Mouse (Mus musculus) ES-E14 (cell line): ENCODE results near the gene St8sia1. TPM values are rescaled to one million over a fixed set of nuclear protein-coding genes. Genes with fewer than 3 reads are reported as not detected.

Source experiments
- DNase-seq: peaks from one replicate; pipeline ENCODE4 v3.0.0-alpha.2; 2013; ENCODE audit warnings: low read depth, low spot score
- H3K27ac ChIP-seq: 2 replicates; pipeline ENCODE4 v1.5.1; 2012; ENCODE audit warnings: low read depth, mild to moderate bottlenecking, low read length, moderate library complexity, mixed read lengths; ENCODE audit not compliant: poor library complexity, insufficient read depth, severe bottlenecking
- H3K36me3 ChIP-seq: 2 replicates; pipeline ENCODE4 v1.6.1; 2012; ENCODE audit warnings: mild to moderate bottlenecking, low read length, moderate library complexity, mixed read lengths; ENCODE audit not compliant: control insufficient read depth, poor library complexity, insufficient read depth, severe bottlenecking
- H3K4me1 ChIP-seq, 2 experiments: fragments of 150-350 bp in 1 of 2; sonication (generic) in 1 of 2; 2 replicates each; pipeline ENCODE4 v1.6.1; 2012; ENCODE audit warnings: low read length in 2 of 2, mild to moderate bottlenecking in 1 of 2, mixed read lengths in 1 of 2; ENCODE audit not compliant: control insufficient read depth in 2 of 2, insufficient read depth in 2 of 2, poor library complexity in 1 of 2
- H3K4me3 ChIP-seq, 2 experiments: fragments of 150-350 bp in 1 of 2; sonication (generic) in 1 of 2; 2 replicates each; pipeline ENCODE4 v1.5.1; 2012; ENCODE audit warnings: low read length in 2 of 2, low read depth in 1 of 2, mild to moderate bottlenecking in 1 of 2, mixed read lengths in 1 of 2; ENCODE audit not compliant: insufficient read depth in 1 of 2, poor library complexity in 1 of 2, severe bottlenecking in 1 of 2
- H3K9ac ChIP-seq: 2 replicates; pipeline ENCODE4 v1.6.1; 2012; ENCODE audit warnings: low read depth, mild to moderate bottlenecking, low read length, mixed read lengths; ENCODE audit not compliant: poor library complexity, insufficient read depth, severe bottlenecking
- H3K9me3 ChIP-seq: fragments of 150-350 bp; sonication (generic); 2 replicates; pipeline ENCODE4 v1.6.1; 2012; ENCODE audit warnings: low read depth, mild to moderate bottlenecking, low read length; ENCODE audit not compliant: control insufficient read depth, insufficient read depth
- CHD2 ChIP-seq: IDR thresholded peaks from 2 replicates; pipeline ENCODE4 v1.6.1; 2014; ENCODE audit warnings: mild to moderate bottlenecking, low read depth, low read length, inconsistent platforms
- HCFC1 ChIP-seq: IDR thresholded peaks from 2 replicates; pipeline ENCODE4 v1.6.1; 2012; ENCODE audit warnings: low read length, inconsistent platforms, borderline replicate concordance; ENCODE audit not compliant: insufficient read depth
- MAFK ChIP-seq: IDR thresholded peaks from 2 replicates; pipeline ENCODE4 v1.6.1; 2014; ENCODE audit warnings: mild to moderate bottlenecking, low read depth, low read length, inconsistent platforms; ENCODE audit not compliant: insufficient read depth
- ZC3H11A ChIP-seq: IDR thresholded peaks from 2 replicates; pipeline ENCODE4 v1.6.1; 2012; ENCODE audit warnings: low read depth, mild to moderate bottlenecking, inconsistent platforms, low read length, borderline replicate concordance
- ZNF384 ChIP-seq: IDR thresholded peaks from 2 replicates; pipeline ENCODE4 v1.6.1; 2012; ENCODE audit warnings: low read depth, low read length, inconsistent platforms
- in situ Hi-C, 2 experiments: fragments of 600-800 bp; cut with MboI; formaldehyde crosslinking; loops; one replicate each; pipeline ENCODE4 v1.15.1; 2025; ENCODE audit warnings: low sequenced_read_pairs in 2 of 2, inconsistent platforms in 1 of 2; ENCODE audit not compliant: unreplicated experiment in 2 of 2
- total RNA-seq: library from RNA; depleted of rRNA; stranded (reverse); fragments of 300-350 nt; gene quantifications from 2 replicates; pipeline ENCODE4 v1.2.3, GENCODE M21; 2012

St8sia1 gene
- total RNA-seq, 1 experiment = 8.2 TPM

- DNase-seq = no peak
- no peak overlapping the region for H3K27ac ChIP-seq
- no peaks in the 10 kb centered on the region for H3K9me3 ChIP-seq
- in situ Hi-C loops = no loop called here
- H3K4me1 ChIP-seq = peaks cover 25 to 26% of the 10 kb centered on the region in 2 experiments
- TF ChIP-seq CHD2 (no peak), ZC3H11A (no peak), MAFK (no peak), HCFC1 (no peak)
- H3K9ac ChIP-seq = no peak overlapping the region
- H3K4me3 ChIP-seq = no peak overlapping the region
- peaks cover 2% of the 10 kb centered on the region; the same call in 1 of the 2 replicates for H3K36me3 ChIP-seq
Observed at GRCm38 (mm10) chr6:142888970-142889740, 75.1 kb downstream of the St8sia1 start.

GRCm38 (mm10) chr6:142888346-142888745, 75.9 kb downstream of the St8sia1 start:
- Histone ChIP-seq H3K27ac (peak overlapping the region; percentile 23; the same call in 1 of the 2 replicates), H3K4me3 (no peak overlapping the region), H3K9me3 (no peaks in the 10 kb centered on the region), H3K36me3 (peaks cover 2% of the 10 kb centered on the region; the same call in 1 of the 2 replicates), H3K9ac (no peak overlapping the region), H3K4me1 (peaks cover 26 to 28% of the 10 kb centered on the region in 2 experiments)
- TF ChIP-seq ZC3H11A = no peak
- TF ChIP-seq CHD2 = no peak
- DNase-seq = peak; percentile 33
- in situ Hi-C loops = no loop called here

- Histone ChIP-seq H3K36me3 (peaks cover 2% of the 10 kb centered on the region; the same call in 1 of the 2 replicates), H3K4me3 (no peak overlapping the region), H3K9me3 (no peaks in the 10 kb centered on the region), H3K9ac (no peak overlapping the region), H3K4me1 (peaks cover 26 to 28% of the 10 kb centered on the region in 2 experiments), H3K27ac (no peak overlapping the region; the same call in 1 of the 2 replicates)
- in situ Hi-C loops = no loop called here
- no peak for DNase-seq
- TF ChIP-seq MAFK = no peak
- no peak for TF ChIP-seq CHD2
- no peak for TF ChIP-seq HCFC1
- no peak for TF ChIP-seq ZC3H11A
- TF ChIP-seq ZNF384 = no peak
Observed at GRCm38 (mm10) chr6:142887375-142887774, 76.9 kb downstream of the St8sia1 start.

- Histone ChIP-seq H3K9me3 (no peaks in the 10 kb centered on the region), H3K27ac (no peak overlapping the region), H3K9ac (no peak overlapping the region), H3K4me1 (peaks cover 18 to 20% of the 10 kb centered on the region in 2 experiments), H3K4me3 (no peak overlapping the region), H3K36me3 (peaks cover 2% of the 10 kb centered on the region; the same call in 1 of the 2 replicates)
- no peak for TF ChIP-seq ZNF384
- no peak for TF ChIP-seq HCFC1
- TF ChIP-seq ZC3H11A = no peak
- TF ChIP-seq CHD2 = no peak
- no peak for TF ChIP-seq MAFK
- DNase-seq = no peak
- in situ Hi-C loops = no loop called here
Observed at GRCm38 (mm10) chr6:142885364-142886154, 78.7 kb downstream of the St8sia1 start.
